Mouse (Mus musculus) frontal cortex, postnatal 14 days (tissue): Measurements from ENCODE around the gene Nckap1.
"Not testable (repeated sequence)": the region's sequence is repeated elsewhere in the genome, so short reads cannot be mapped to it uniquely, and the experiment has no call there.

ENCODE experiments used
- DNase-seq, 2 experiments: peaks; one replicate each; pipeline ENCODE4 v3.0.0; 2022; ENCODE audit warnings: low spot score in 2 of 2

Gene Nckap1

DNA sequence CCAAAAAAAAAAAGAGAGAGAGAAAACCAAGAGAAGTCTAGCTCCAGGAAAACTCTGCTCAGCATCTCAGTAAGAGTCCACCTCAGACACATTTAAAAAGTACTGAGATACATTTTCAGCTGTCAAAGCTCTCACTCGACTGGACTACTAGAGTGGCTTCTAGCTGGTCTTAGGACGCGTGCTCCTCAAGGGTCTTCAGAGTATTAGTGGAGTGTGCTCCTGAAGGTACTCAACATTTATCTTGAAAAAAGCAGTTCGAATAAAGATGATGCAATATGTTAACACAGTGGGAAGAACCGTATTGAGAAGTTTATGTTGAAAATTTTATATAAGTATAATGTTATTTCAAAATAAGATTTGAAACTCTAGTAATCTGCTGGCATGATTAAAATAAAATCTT lies 20.4 kb downstream of the Nckap1 start:
- no peak for DNase-seq

- DNase-seq: no peak
These were observed 21.5 kb downstream of the Nckap1 start for GRCm38 (mm10) chr2:80559655-80560054.

DNA sequence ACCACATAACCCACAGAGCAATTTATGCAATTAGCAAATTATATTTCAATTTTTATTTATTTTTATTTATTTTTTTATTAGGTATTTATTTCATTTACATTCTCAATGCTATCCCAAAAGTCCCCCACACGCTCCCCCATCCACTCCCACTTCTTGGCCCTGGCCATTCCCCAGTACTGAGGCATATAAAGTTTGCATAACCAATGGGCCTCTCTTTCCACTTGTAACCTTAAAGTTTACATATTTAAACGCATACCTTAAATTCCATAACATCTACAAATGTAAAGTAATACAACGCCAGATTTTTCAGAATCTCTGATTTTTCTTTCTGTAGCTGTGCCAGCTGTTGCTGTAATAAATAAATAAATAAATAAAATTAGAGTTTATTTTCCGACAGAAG lies 26.7 kb downstream of the Nckap1 start:
- no peak for DNase-seq

GRCm38 (mm10) chr2:80549704-80550103 lies 31.5 kb downstream of the Nckap1 start:
- no peak for DNase-seq

- DNase-seq: no peak
These were observed 33.3 kb downstream of the Nckap1 start for GRCm38 (mm10) chr2:80547901-80548300.

GRCm38 (mm10) chr2:80542801-80543200 lies 38.4 kb downstream of the Nckap1 start:
- DNase-seq: no peak

DNA sequence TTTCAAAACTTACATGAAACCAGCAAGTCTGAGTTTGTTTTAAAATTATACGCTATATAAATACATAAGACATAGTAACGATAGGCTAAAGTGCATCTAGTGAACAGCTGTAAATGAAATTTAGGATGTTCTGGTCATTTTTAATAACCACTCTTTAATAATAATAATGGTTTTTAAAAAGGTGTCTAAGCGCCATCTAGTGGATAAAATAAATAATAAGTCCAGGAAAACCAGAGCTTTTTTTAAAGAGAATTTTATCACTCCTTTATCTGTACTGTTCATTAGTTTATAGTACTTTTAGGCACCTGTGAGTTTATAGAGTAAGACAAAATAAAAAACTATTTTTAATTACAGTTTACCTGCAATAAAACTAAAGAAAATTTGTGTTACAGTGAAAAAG lies 44.0 kb downstream of the Nckap1 start:
- DNase-seq: no peak

DNA sequence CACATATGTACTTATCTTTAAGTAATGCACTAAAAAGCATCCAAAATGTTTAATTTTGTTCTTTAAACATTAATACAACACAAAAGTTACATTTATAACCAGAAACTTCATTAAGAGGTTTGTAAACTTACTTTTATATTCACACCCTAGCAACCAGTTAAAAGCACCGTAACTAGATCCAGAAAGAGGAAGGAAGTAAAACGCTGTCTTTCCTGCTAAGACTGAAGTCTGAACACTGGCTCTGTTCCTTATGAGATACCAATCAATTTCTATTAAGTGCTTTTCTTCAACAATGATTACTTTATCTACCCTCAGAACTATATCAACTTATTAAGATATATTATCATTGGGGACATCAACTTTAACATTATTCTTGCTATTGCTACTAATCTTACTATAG lies 44.6 kb downstream of the Nckap1 start:
- DNase-seq: no peak

DNA sequence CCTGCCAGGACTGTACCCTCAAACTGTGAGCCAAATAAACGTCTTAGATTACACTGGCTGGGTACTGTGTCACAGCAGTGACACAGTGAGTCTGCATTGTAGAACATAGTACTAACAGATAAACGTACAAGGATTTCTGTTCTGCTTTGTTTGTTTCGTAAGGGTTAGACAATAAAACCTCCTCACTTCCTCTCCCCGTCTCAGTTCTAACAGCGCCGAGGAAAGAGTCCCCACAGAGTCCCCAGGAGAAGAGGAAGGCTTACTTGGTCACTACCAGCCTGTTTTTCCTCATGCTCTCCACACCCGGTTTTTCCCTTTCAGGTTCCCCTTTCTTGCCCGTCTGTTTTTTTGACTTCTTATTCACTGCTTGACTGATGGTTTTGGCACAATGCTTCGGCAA lies 56.9 kb downstream of the Nckap1 start:
- DNase-seq: no peak

DNA sequence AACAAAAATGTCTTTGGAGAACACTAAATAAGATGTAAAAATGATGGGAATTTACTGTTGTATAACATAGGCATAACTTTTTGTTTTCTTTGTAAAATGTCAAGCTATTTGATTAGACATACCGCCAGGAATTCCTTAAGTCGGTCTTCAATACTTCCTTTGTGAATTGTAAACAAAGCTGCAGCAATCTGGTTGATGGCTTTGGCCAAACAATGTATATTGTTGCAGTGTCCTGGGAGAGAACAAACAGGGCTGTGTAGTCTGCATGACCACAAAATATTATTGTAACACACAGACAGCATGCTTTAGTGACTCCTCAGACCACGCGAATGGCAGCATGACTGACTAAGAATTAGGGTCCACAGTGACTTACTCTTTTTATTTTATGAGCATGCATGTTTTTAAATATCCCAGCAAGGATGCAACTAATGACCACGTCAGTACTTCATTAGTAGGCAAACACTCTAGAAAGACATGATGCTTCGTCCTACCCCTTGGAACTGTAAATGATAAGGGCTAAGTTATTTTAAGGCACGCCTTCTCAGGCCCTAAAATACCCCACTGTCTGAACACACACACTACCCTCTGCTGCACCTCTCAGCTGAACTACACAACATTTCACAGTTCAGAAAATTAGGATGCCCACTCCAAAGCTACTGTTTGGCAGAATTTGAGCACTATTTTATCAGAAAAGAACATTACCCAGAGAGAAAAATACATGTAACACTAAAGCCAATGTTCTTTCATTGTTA lies 75.0 kb downstream of the Nckap1 start:
- DNase-seq: no peak

GRCm38 (mm10) chr2:80502132-80502531 lies 79.0 kb downstream of the Nckap1 start:
- DNase-seq: no peak

- not testable (repeated sequence) for DNase-seq
These were observed 85.9 kb downstream of the Nckap1 start for GRCm38 (mm10) chr2:80495304-80495703.

DNA sequence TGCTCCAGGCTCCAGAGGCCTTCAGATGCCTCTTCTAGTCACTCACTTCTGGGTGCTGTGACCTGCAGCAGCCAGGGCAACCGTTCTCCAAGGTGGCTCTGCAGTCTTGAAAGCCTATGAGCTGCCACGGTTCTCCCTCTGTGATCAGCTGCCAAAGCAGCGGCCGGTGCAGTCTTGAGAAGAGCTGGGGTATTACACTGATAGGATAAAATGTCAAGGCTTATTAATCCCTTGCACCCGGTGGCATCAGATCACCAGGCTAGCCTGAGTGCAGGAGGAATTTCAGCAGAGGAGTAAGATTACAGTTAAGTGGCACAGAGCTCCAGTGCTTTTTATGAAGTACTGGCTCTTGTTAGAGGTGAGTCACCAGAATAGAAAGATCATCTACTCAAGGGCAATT lies 94.3 kb downstream of the Nckap1 start:
- DNase-seq: no peak

DNA sequence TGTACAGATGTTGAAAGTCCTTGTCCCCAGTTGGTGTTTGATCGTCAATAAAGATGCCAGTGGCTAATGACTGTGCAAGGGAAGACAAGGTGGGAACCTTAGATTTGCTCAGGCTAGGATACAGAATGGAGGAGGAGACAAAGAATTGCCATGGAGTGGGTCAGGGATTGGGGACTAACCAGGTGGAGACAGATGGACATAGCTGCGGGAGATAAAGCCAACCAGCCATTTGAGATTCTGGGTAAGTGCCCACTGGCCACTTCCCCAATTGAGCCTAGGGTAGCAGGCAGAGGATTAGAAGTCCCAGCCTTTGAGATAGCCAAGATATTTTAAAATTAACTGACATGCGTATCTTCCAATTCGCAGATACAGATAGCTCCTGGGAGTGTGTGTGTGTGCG lies 96.2 kb downstream of the Nckap1 start:
- DNase-seq: no peak

GRCm38 (mm10) chr2:80475831-80476230 lies 105.3 kb downstream of the Nckap1 start:
- no peak for DNase-seq

GRCm38 (mm10) chr2:80474247-80474796 lies 106.9 kb downstream of the Nckap1 start:
- no peak for DNase-seq

- DNase-seq: no peak
These were observed 115.0 kb downstream of the Nckap1 start for GRCm38 (mm10) chr2:80465991-80466821.

GRCm38 (mm10) chr2:80461827-80462226 lies 119.4 kb downstream of the Nckap1 start:
- DNase-seq: no peak
